Mouse (Mus musculus): ENCODE results near the gene Mt1.
A peak's percentile ranks its signal among the peaks of the same experiment; 100 is the strongest.
"Not testable (repeated sequence)": the region's sequence is repeated elsewhere in the genome, so short reads cannot be mapped to it uniquely, and the experiment has no call there.

Mt1 gene

DNA sequence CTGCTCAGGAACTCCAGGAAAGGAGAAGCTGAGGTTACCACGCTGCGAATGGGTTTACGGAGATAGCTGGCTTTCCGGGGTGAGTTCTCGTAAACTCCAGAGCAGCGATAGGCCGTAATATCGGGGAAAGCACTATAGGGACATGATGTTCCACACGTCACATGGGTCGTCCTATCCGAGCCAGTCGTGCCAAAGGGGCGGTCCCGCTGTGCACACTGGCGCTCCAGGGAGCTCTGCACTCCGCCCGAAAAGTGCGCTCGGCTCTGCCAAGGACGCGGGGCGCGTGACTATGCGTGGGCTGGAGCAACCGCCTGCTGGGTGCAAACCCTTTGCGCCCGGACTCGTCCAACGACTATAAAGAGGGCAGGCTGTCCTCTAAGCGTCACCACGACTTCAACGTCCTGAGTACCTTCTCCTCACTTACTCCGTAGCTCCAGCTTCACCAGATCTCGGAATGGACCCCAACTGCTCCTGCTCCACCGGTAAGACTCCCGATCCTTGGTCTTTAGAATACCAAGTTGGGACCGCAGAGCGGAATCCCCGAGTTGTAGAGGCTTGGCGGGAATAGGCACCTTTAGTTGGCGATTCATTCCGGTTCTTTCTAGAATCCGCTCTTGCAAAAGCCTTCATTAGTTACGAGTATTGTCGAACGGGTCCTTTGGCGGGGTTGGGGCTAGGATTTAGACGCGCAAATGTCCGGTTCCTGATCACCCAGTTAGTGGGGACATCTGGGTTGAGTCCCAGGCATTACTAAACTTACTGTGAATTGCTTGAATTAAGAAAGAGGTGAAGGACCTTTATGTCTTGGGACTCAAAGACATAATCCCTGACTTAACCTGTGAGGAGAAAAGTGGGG is at the start of gene Mt1:
TSS of gene Mt1 (plus strand) at position 226 of the 856 bp plus-strand sequence.
- DNase-seq: peak; percentile 86

DNA sequence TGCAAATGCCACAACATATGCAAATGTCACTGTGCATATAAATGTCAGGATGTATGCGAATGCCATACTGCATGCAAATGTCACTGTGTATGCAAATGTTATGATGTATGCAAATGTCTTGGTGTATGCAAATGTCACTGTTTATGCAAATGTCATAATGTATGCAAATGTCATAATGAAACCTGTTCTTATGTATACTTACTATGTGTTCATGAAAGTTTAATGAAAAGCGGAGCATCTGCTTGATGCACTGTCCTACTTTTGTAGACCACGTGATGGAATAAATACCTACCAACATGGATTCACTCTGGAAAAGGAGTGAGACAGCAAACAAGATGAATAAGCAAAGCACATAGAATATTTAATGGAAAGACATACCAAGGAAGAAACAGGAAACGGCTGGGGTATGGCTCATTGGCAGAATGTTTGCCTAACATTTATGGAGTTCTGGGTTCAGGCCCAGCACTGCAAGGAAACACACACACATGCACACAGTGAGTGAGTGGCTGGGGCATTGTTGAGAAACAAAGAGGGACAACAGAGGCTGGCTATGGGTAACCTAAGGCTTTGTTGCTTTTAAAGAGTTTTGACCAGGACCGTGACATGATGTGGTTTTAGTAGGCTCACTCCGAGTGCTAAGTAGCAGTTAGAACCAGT is 49.6 kb upstream of the Mt1 start:
- DNase-seq: no peak

DNA sequence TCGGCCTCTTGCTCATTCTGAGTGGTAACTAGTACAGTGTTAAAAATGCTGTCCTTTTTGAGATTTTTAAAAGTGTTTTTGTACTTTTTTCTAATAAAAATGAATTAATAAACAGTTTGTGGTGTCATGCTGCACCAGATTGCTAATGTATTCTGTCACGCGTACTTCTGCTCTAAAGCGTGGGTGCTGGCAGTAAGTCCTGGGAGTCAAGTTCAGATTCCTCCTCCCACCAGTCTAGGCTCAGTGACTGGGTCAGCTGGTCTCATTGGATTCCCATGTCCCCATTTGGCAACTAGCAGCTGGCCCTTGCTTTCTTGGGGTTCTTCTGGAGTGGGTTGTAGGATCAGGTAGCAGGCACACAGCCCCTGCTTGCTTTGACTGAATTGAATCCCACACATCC is 48.8 kb upstream of the Mt1 start:
- DNase-seq: no peak

DNA sequence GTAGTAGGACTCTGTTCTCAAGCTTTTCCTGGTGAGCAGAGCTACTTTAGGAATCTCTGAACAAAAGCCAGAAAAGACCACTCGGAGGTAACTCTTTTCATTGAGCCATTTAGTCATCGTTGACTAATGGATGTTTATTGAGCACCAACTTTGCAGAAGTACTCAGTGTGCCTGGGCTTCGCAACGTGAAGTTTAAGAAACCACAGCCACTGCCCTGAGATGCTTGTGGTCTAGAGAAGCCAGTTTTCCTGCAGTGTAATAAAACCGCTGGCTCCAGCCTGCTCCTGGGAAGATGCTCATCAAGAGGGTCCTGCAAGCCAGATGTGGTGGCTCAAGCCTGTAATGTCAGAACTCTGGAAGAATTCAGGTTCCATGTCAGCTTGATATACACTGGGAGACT is 46.8 kb upstream of the Mt1 start:
- DNase-seq: no peak

- DNase-seq: not testable (repeated sequence)
Measured at GRCm38 (mm10) chr8:94134601-94135000, 44.3 kb upstream of the Mt1 start.

- no peak for DNase-seq
Measured at GRCm38 (mm10) chr8:94135556-94135955, 43.3 kb upstream of the Mt1 start.

- DNase-seq: no peak
Measured at GRCm38 (mm10) chr8:94136192-94136591, 42.7 kb upstream of the Mt1 start.

DNA sequence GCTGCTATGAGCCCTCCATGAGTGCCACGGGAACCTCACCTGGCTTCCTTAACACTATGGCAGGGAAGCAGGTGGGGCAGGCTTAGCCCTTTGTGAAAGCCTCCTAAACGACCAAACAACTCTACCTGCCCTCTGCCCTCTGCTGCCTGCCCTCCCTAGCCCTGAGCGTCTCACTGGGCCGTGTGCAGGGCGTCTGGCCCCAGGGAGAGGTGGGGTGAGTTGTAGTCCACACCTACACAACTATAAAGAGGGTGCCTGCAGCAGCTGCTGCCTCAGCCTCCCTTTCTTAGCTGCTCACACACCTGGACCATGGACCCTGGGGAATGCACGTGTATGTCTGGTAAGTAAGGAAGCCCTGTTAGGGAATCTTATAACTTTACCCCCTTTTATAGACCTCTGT is 41.9 kb upstream of the Mt1 start, which contains the start of gene Mt4:
TSS of gene Mt4 (plus strand) at position 265 of the 400 bp plus-strand sequence.
- no peak for DNase-seq

GRCm38 (mm10) chr8:94140266-94140795 is 38.6 kb upstream of the Mt1 start:
- DNase-seq: no peak

DNA sequence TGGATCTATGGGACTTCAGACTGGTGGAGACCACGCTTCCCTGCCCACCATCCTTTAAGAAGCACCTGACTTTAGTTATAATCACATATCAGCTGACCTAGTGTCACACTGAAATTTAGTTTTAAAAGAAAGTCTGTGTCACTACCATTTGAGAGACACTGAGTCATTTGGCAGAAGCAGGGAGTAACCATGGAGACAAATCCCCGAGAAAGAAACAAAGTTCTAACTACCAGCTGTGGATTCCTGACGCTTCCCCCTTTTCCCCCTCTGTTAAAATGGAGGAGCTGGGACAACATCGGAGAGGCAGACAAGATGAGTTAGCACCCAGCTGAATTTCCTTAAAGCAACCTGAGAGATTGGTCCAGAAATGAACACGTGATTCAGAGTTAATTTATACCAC is 30.6 kb upstream of the Mt1 start:
- DNase-seq: no peak

DNA sequence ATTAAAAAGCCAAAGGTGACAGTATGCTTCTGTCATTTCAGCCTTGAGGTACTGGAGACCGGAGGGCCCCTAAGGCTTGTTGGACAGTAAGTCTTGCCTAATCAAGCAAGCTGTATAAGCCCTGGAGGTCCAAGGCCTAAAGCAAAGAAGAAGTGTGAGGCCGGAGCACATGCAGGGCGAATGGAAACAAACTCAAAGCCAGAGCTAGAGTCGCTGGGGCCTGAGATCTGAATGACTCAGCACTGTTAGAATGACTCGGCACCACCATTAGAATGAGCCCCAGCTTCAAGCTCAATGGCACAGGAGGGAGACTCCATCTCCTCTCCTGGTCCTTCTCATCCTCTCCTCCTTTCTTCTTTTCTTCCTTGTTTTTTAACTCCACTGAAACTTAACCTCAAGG is 28.0 kb upstream of the Mt1 start:
- DNase-seq: no peak

GRCm38 (mm10) chr8:94152513-94153300 is 26.2 kb upstream of the Mt1 start, which contains the start of gene Mt3:
Gene Mt3, plus strand, starts transcription at chr8:94152607.
- peak; percentile 87 for DNase-seq

- no peak for DNase-seq
Measured at GRCm38 (mm10) chr8:94153451-94153850, 25.4 kb upstream of the Mt1 start.

- no peak for DNase-seq
Measured at GRCm38 (mm10) chr8:94154537-94154936, 24.3 kb upstream of the Mt1 start.

GRCm38 (mm10) chr8:94156092-94156491 is 22.8 kb upstream of the Mt1 start:
- no peak for DNase-seq

DNA sequence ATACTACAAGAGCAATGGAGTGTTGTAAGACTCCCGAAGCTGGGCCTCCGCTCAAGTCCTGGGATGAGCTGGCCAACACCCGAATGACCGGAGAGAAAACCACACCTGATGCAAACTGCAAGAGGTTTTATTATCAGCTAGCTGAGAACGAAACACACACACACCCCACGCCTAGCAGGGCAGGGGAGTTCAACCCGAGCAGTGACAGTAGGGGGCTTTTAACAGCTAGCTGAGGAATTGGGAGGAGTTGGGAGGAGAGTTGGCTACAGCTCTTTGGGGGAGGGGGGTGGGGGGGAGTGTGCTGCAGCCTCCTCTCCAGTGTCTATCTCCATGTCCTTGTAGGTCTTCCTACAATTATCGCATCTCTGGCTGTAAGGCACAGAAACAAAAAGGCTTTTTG is 13.1 kb upstream of the Mt1 start:
- not testable (repeated sequence) for DNase-seq

- DNase-seq: peak; percentile 82
Measured at GRCm38 (mm10) chr8:94167244-94167643, 11.6 kb upstream of the Mt1 start.

- no peak for DNase-seq
Measured at GRCm38 (mm10) chr8:94169547-94169946, 9.3 kb upstream of the Mt1 start.

- DNase-seq: no peak
Measured at GRCm38 (mm10) chr8:94171321-94171755, 7.5 kb upstream of the Mt1 start.

- DNase-seq: peak; percentile 69
Measured at GRCm38 (mm10) chr8:94172075-94172808, 6.6 kb upstream of the Mt1 start, which contains the start of gene Mt2. Gene Mt2, plus strand, starts transcription at chr8:94172664.

DNA sequence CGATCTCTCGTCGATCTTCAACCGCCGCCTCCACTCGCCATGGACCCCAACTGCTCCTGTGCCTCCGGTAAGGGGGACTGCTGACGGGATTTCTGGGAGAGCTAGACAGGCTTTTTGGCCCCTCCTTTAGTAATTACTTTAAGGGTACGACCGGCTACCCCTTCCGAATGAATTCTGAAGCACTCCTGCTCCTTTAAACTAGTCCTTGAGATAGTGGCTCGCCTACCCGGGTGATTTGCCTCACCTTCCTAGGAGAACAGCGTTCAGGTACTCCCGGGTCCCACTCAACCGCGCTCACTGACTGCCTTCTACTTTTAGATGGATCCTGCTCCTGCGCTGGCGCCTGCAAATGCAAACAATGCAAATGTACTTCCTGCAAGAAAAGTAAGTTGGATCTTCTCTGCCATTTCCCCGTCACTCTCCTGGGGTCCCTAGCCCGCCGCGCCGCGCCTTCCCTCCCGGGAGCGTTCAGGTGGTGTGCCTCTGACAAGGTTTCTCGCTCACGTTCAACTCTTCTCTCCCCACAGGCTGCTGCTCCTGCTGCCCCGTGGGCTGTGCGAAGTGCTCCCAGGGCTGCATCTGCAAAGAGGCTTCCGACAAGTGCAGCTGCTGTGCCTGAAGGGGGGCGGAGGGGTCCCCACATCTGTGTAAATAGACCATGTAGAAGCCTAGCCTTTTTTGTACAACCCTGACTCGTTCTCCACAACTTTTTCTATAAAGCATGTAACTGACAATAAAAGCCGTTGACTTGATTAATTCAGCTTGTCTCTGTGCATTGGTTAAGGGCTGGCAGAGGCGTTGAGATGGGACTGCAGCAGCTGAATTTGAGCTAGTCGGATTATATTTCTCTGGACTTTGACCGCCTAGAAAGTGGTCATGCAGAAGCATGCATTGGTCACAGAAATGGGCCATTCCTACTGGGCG is 5.8 kb upstream of the Mt1 start:
- peak; percentile 55 for DNase-seq
